Mouse (Mus musculus) kidney, postnatal 14 days (tissue): ENCODE measurements around the gene Ttc26.

Source experiments
- DNase-seq: peaks from one replicate; pipeline ENCODE4 v3.0.0; 2022; ENCODE audit warnings: mixed read lengths

Ttc26 gene

GRCm38 (mm10) chr6:38381129-38381771 is at the start of gene Ttc26:
Gene Ttc26, plus strand, starts transcription at chr6:38381469.
- peak; percentile 90 for DNase-seq

GRCm38 (mm10) chr6:38335264-38335663 is 46.0 kb upstream of the Ttc26 start:
- no peak for DNase-seq

GRCm38 (mm10) chr6:38337166-38337705 is 44.0 kb upstream of the Ttc26 start:
- DNase-seq: no peak

- peak; percentile 15 for DNase-seq
Observed at GRCm38 (mm10) chr6:38337951-38338350, 43.3 kb upstream of the Ttc26 start.

- DNase-seq: no peak
Observed at GRCm38 (mm10) chr6:38339078-38339477, 42.2 kb upstream of the Ttc26 start.

GRCm38 (mm10) chr6:38341751-38342665 is 39.3 kb upstream of the Ttc26 start:
- no peak for DNase-seq

- no peak for DNase-seq
Observed at GRCm38 (mm10) chr6:38342666-38342992, 38.6 kb upstream of the Ttc26 start.

- no peak for DNase-seq
Observed at GRCm38 (mm10) chr6:38343581-38343980, 37.7 kb upstream of the Ttc26 start.

GRCm38 (mm10) chr6:38344006-38344670 is 37.1 kb upstream of the Ttc26 start:
- DNase-seq: no peak

GRCm38 (mm10) chr6:38345796-38346195 is 35.5 kb upstream of the Ttc26 start:
- peak; percentile 35 for DNase-seq

- no peak for DNase-seq
Observed at GRCm38 (mm10) chr6:38347875-38348274, 33.4 kb upstream of the Ttc26 start.

- no peak for DNase-seq
Observed at GRCm38 (mm10) chr6:38348811-38349453, 32.3 kb upstream of the Ttc26 start.

- no peak for DNase-seq
Observed at GRCm38 (mm10) chr6:38349806-38350205, 31.5 kb upstream of the Ttc26 start.

GRCm38 (mm10) chr6:38351930-38352329 is 29.3 kb upstream of the Ttc26 start:
- DNase-seq: no peak

GRCm38 (mm10) chr6:38352451-38352850 is 28.8 kb upstream of the Ttc26 start:
- no peak for DNase-seq

GRCm38 (mm10) chr6:38353181-38353580 is 28.1 kb upstream of the Ttc26 start:
- no peak for DNase-seq

- peak; percentile 81 for DNase-seq
Observed at GRCm38 (mm10) chr6:38353811-38354722, 27.2 kb upstream of the Ttc26 start, which contains the start of gene Zc3hav1. Gene Zc3hav1, minus strand, starts transcription at chr6:38354603.

- no peak for DNase-seq
Observed at GRCm38 (mm10) chr6:38354723-38355353, 26.4 kb upstream of the Ttc26 start.

GRCm38 (mm10) chr6:38355354-38355823 is 25.9 kb upstream of the Ttc26 start:
- no peak for DNase-seq

GRCm38 (mm10) chr6:38355862-38356261 is 25.4 kb upstream of the Ttc26 start:
- DNase-seq: no peak
